Mouse (Mus musculus) liver, postnatal 0 days (tissue): ENCODE measurements around the gene Grm1.

ENCODE experiments used
- CTCF ChIP-seq: sonication (generic); IDR thresholded peaks from 2 replicates; pipeline ENCODE4 v1.5.1; 2016; ENCODE audit warnings: antibody characterized with exemption, low read depth
- EP300 ChIP-seq: IDR thresholded peaks from 2 replicates; pipeline ENCODE4 v1.6.1; 2016; ENCODE audit warnings: antibody characterized with exemption, low read depth, mild to moderate bottlenecking

GRCm38 (mm10) chr10:10991708-10992107, 90.4 kb downstream of the Grm1 start:
- TF ChIP-seq CTCF: no peak
- no peak for TF ChIP-seq EP300
